Mouse (Mus musculus) urinary bladder, postnatal 0 days (tissue): ENCODE results near the gene Tceal9. TPM values are rescaled to one million over a fixed set of nuclear protein-coding genes. Genes with fewer than 3 reads are reported as not detected.

Experiments
- polyA plus RNA-seq: library from polyadenylated mRNA; unstranded; fragments of >200 nt; fragmentation: Nextera tagmentation; extraction: Ambion mirVana; gene quantifications from 2 replicates; pipeline ENCODE4 v1.2.1, GENCODE M21; 2015

The Tceal9 gene
- 311 and 374 TPM in 2 replicates for polyA plus RNA-seq

DNA sequence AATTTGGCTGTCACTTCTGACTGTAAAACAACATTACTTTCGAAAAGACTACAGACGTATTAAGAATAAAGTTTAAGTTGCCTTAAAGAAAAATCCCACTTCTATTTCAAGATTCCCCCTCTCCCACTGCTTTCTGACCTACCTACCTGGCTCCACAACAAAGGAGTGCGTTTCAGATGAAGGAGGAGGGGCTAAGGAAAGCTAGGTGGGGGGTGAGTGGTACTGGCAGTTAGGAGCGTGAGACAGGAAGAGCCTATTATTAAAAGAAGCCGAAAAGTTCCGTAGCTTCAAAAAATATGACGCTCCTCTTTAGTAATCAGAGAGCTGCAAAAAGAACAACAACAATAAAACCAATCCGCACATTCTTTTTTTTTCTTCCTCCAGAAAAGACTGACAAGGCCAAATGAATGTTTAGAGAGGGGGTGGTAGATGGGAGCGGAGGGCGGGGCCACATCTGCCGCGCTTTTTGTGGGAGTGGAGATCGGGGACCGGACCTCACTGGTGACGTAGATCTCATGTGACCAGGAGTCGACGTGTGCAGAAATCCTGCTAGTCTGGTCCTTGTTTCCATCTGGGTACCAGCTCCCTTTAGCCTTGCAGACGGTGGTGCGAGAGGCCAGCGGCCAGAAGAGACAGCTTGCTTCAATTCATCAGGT, at the start of gene Tceal9:
Gene Tceal9 (plus strand): TSS at position 506 of the 656 bp plus-strand sequence.

DNA sequence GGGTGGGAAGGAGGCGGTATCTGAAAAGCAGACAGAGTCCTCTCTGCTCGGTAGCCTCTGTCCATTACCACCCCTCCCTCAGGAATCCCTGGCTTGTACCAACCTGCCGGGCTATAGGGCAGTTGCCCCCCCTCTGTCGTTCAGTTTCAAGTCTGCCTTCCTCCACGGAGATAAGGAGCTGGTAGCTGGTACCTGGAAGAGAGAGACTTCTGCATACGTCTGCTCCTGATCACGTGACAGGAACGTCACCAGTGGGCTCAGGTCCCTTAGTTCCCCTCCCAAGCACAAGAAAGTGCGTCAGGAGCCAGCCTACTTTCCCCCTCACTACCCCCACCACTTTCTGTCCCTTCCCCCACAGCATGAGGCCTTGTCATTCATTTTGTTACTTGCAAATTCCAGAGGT, 41.2 kb upstream of the Tceal9 start, which contains the start of gene Tceal5:
Gene Tceal5 (minus strand): TSS at position 213 of the 403 bp plus-strand sequence.

GRCm38 (mm10) chrX:136214729-136215677, 29.9 kb upstream of the Tceal9 start, which contains the start of the genes Tceal7 and Bex1:
Gene Tceal7 (plus strand): TSS chrX:136214779.
Gene Bex1 (minus strand): TSS chrX:136215513.

DNA sequence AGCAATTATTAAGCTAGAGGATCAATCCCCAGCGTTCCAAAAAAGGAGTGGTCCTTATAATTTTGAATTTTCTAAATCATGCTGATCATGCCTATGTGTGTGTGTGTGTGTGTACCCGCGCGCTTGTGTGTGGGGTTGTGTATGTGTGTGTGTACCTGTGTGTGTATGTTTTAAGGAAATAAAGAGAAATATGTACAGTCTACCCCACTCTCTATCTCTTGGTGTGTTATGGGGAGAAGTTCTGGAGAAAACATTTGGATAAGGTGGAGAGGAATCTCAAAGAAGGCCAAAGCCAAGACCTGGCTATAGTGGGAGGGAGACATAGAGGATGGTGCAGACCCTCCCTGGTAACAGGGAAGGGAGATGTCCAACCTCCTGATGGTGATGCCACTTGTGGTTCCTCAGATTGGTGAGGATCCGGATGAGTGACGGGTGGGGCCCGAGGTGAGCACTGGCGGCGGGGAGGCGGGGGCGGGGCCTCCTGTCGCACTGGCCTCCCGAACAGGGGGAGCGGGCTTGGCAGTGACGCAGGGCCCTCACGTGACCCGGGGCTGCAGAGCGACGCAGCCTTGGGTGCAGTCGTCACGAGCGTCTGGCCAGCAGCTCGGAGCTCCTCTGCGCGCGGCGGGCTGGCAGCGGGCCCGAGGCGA, 25.0 kb downstream of the Tceal9 start, which contains the start of gene Bex3:
Gene Bex3 (plus strand): TSS at position 511 of the 650 bp plus-strand sequence.

Other genes with a start within 250 kb of the Tceal9 start
- gene Arxes1, start 211.7 kb upstream of the Tceal9 start, polyA plus RNA-seq = 13.2 and 17.6 TPM in 2 replicates
- gene Bex2, start 176.8 kb upstream of the Tceal9 start, polyA plus RNA-seq = 5.6 and 6.0 TPM in 2 replicates
- 0.05 and 0.11 TPM in 2 replicates for gene Nxf3, start 159.8 kb upstream of the Tceal9 start, polyA plus RNA-seq
- gene Bex4, start 106.1 kb upstream of the Tceal9 start, polyA plus RNA-seq = 15.6 and 23.3 TPM in 2 replicates
- gene Tceal8, start 72.7 kb upstream of the Tceal9 start, polyA plus RNA-seq = 109 and 150 TPM in 2 replicates
- 3.3 and 3.8 TPM in 2 replicates for gene Tceal5, start 41.2 kb upstream of the Tceal9 start, polyA plus RNA-seq
- 0.13 and 0.17 TPM in 2 replicates for gene Tceal7, start 30.3 kb upstream of the Tceal9 start, polyA plus RNA-seq
- gene Bex1, start 29.6 kb upstream of the Tceal9 start, polyA plus RNA-seq = 9.6 and 14.0 TPM in 2 replicates
- gene Bex3, start 25.2 kb downstream of the Tceal9 start, polyA plus RNA-seq = 180 and 207 TPM in 2 replicates